Mouse (Mus musculus) layer of hippocampus, adult 18-20 months (tissue): ENCODE data around the gene Nckap5. TPM values are rescaled to one million over a fixed set of nuclear protein-coding genes. Genes with fewer than 3 reads are reported as not detected.

Experiments
- DNase-seq, 2 experiments: peaks; one replicate each; pipeline ENCODE4 v3.0.0; 2022; ENCODE audit warnings: low spot score in 2 of 2
- total RNA-seq, 2 experiments: library from RNA; stranded (reverse); gene quantifications; 2 replicates each; pipeline ENCODE4 v1.2.3; 2021

Gene Nckap5
- total RNA-seq, 2 experiments from 2014 or later: 5.6 to 9.4 TPM

GRCm38 (mm10) chr1:126639463-126639862, 191.1 kb downstream of the Nckap5 start:
- DNase-seq: no peak

GRCm38 (mm10) chr1:126637515-126637914, 193.1 kb downstream of the Nckap5 start:
- no peak for DNase-seq

DNA sequence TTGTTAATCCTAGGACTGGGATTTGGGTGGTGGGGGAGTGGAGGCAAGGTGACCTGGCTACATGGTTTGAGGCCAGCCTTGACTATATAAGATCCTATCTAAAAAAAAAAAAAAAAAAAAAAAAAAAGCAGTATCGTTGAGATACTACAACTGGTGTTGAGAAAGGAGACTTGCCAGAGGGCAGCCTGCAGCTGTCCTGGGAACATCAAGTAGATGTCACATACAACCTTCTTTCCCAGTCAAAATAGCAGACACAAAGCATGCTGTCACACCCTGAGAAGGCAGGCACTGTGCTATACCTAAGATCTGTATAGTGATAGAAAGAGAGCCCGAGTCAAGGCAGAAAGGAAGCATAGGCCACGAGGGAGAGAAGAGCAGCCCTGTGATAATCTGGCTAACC, 204.4 kb downstream of the Nckap5 start:
- DNase-seq: no peak

- DNase-seq: no peak
Measured at GRCm38 (mm10) chr1:126622036-126622435, 208.6 kb downstream of the Nckap5 start.

GRCm38 (mm10) chr1:126617464-126618041, 213.0 kb downstream of the Nckap5 start:
- DNase-seq: no peak

DNA sequence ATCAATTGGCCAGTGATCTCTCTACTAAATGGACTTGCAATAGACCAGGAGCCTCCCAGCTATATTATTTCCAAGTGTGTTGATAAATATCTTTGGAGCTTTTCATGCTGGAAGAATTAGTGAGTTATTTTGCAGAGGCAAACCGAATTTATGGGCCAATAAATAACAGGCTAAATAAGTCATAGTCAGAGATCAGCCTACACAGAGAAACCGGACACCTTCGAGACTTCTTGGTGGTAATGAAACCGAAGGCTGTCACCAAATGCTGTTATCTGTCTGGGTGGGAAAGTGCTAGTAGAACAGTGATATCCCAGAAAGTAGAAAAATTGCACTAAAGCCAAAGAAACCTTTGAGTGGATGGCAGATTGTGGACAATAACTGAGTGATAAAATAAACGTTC, 213.6 kb downstream of the Nckap5 start:
- DNase-seq: no peak

DNA sequence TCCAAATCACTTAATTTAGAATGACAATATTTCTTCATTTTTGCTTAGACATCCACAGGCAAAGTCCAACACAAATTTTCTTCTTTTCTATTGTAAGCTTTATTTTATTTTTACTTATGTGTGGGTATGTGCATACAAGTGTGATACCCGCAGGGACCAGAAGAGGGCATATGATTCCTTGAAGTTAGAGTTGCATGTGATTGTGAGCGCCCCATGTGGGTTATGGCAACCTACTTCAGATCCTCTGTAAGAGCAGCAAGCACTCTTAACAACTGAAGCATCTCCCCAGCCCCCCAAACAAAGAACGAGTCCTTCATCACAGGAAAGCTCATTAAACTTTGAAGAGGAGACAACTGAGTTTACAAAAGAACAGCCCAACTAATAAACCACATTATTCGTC, 217.7 kb downstream of the Nckap5 start:
- DNase-seq: no peak

- DNase-seq: no peak
Measured at GRCm38 (mm10) chr1:126608586-126608985, 222.0 kb downstream of the Nckap5 start.

GRCm38 (mm10) chr1:126606189-126607080, 224.2 kb downstream of the Nckap5 start:
- no peak for DNase-seq

GRCm38 (mm10) chr1:126604551-126604950, 226.0 kb downstream of the Nckap5 start:
- DNase-seq: no peak

DNA sequence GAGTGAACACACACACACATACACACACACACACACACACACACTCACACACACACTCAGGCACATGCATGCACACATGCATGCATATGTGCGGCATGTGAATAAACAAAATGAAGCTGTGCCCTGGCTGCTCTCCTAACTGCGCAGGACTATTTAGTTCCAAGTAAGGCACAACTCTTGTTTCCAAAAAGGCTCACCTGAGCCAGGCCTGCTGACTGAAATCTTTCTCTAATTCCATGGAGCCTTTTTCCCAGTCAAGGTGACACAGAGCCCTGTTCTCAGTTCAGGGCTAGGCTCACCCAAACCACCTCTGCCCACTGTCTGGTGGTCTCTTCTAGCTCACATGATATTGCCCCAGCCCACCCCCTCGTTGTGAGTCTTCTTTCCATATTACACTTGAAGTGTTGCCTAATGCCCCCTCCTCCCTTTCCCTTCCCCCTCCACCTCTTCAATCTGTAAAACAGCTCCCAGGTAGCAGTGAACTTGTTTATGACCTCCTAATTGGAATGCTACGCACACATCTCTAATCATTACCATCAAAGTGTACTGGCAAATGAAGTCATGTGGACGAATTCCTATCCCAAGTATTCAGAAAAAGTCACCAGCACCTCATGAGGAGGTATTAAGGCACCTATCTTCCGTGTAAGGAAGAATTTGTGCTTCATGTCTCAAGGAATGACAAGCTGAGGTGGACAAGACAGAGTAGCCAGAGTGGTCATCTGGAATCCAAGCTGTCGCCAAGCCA, 226.7 kb downstream of the Nckap5 start:
- DNase-seq: no peak

GRCm38 (mm10) chr1:126600596-126600995, 230.0 kb downstream of the Nckap5 start:
- DNase-seq: no peak

GRCm38 (mm10) chr1:126597376-126597775, 233.2 kb downstream of the Nckap5 start:
- DNase-seq: no peak

GRCm38 (mm10) chr1:126594796-126595195, 235.8 kb downstream of the Nckap5 start:
- no peak for DNase-seq

- DNase-seq: no peak
Measured at GRCm38 (mm10) chr1:126593044-126593805, 237.4 kb downstream of the Nckap5 start.

DNA sequence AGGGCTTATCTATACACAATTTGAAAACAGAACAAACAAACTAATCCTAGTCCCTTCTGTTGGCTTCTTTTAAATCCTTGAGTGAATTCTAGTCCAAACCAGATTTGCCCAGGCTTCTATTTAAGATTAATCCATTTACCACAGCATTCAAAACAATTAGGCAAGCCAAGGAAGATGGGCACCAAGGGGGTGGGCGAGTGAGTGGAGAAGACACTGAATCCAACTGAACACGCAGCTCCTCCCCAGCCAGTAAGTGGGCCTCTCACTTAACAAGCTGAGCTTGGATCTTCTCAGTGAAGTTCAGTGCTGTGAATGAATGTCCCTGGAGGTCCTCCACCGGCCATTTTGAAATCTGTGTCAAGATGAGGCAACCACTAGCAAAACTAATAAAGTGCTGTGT, 239.7 kb downstream of the Nckap5 start:
- DNase-seq: no peak

DNA sequence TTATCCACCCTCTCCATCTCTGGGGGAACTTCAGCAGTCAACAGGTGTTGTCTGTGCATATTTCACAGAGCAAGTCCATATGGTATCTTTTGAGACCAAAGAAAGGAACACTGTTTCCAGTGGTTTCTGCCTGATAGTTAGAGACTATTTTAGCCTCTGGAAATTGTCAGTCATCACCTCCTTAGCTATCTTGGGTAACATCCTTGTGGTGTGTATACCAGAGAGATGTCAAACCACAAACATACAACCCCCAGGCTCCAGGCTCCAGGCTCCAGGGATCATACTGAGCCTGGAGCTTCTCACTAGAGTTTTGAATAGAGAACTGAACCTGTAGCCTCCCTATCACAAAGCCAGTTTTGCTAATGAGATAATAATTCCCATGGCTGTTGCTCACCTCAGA, 252.4 kb downstream of the Nckap5 start:
- DNase-seq: no peak

DNA sequence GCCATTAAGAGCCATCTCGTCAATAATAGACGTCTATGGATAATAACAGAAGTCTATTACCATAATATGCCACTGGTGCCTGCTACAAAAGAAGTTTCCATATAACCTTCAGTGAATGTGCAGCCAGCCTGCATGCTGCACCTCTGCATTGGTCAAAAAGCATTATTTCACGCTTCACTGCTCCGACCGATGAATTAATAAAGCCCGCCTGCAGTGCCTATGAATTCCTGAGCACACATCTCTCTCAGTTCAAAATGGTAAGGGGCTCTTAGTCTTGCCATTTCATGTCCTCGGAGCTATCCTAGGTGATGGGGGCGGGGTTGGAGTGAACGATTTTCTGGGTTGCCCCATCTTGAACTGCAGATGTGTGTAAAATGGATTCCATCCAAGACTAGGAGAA, 256.3 kb downstream of the Nckap5 start:
- no peak for DNase-seq

GRCm38 (mm10) chr1:126573714-126574113, 256.9 kb downstream of the Nckap5 start:
- DNase-seq: no peak

GRCm38 (mm10) chr1:126573097-126573496, 257.5 kb downstream of the Nckap5 start:
- no peak for DNase-seq

GRCm38 (mm10) chr1:126569611-126570238, 260.9 kb downstream of the Nckap5 start:
- no peak for DNase-seq
